Comparison of ENCODE assay signal across 8 mouse cellular contexts in the genomic region with DNA sequence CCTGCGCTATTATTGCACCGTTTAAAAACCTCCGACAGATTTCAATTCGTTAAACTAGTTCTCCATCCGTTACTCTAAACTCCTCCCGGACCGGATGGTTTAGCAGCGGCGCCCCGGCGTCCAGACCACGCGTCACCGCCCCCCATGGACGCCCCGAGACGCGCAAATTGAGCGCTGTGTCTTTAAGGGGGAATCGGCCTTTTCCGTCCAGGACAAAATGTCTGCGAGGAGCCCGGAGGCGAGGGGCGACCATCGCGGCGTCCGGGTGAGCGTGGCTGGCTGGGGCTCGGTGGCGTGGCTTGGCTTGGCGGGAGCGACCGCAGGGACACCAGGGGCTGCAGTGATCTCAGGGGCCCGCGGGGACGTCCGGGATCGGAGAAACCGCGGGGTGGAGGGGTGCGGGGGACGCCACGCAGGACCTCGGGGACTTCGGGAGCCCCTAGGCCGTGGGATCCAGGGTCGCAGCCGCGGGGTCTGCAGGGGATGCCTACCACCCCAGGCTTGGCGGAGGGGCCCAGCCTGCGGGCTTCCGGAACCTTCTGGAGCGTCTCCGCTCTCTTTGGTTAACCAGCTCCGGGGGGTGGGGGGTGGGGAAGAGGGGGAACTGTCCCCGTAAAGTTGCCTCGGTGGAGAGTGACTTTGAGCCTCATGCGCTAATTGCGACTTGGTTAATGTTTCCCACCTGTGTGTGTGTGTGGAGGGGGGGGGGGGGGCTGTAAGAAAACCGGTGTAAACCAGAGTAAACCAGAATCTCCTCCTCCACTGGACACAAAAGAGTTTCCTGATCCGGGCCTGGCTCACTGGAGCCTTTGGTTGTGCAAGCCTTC. TPM values are rescaled to one million over a fixed set of nuclear protein-coding genes. Genes with fewer than 3 reads are reported as not detected.
A peak's percentile ranks its signal among the peaks of the same experiment; 100 is the strongest.
DNase-seq lines count a peak whose midpoint lies in the region; ATAC-seq and TF ChIP-seq lines count a peak whose summit lies in the region.

No protein-coding gene starts in this region.

- no peaks in the 10 kb centered on the region for H3K27me3 ChIP-seq in forebrain, embryonic 13.5 days
- no peaks in the 10 kb centered on the region for H3K27me3 ChIP-seq in lung, postnatal 0 days (replicated peaks; ENCODE audit: insufficient read depth, low read length)

- peaks cover 34% of the 10 kb centered on the region for H3K4me1 ChIP-seq in forebrain, embryonic 13.5 days
- H3K4me1 ChIP-seq in lung, postnatal 0 days (ENCODE audit: insufficient read depth, low read depth, low read length): peaks cover 11% of the 10 kb centered on the region

- ATAC-seq in forebrain, embryonic 13.5 days: peak; percentile 69
- peak; percentile 82 for ATAC-seq in lung, postnatal 0 days

- TF ChIP-seq CTCF in layer of hippocampus, adult 2 months (conservative IDR thresholded peaks at IDR 0.05): no peak
- TF ChIP-seq CTCF in lung, postnatal 0 days (IDR thresholded peaks at IDR 0.05): no peak

- TF ChIP-seq EP300 in lung, postnatal 0 days (IDR thresholded peaks at IDR 0.05): no peak

- H3K27ac ChIP-seq in forebrain, embryonic 13.5 days: peak overlapping the region; percentile 95
- H3K27ac ChIP-seq in layer of hippocampus, adult 2 months: peak overlapping the region; percentile 97
- H3K27ac ChIP-seq in lung, postnatal 0 days (ENCODE audit: low read length): peak overlapping the region; percentile 97

- H3K9ac ChIP-seq in forebrain, embryonic 13.5 days: peak overlapping the region; percentile 98
- H3K9ac ChIP-seq in lung, postnatal 0 days (replicated peaks; ENCODE audit: low read depth): peak overlapping the region; percentile 97

- no peaks in the 10 kb centered on the region for H3K36me3 ChIP-seq in forebrain, embryonic 13.5 days (ENCODE audit: poor library complexity, severe bottlenecking)
- H3K36me3 ChIP-seq in lung, postnatal 0 days (ENCODE audit: insufficient read depth, low read length): no peaks in the 10 kb centered on the region

- peak overlapping the region; percentile 82 for H3K4me2 ChIP-seq in forebrain, embryonic 13.5 days
- H3K4me2 ChIP-seq in lung, postnatal 0 days (replicated peaks; ENCODE audit: low read depth, low read length): peak overlapping the region; percentile 94

- intact Hi-C loops in heart, postnatal 25 days (cut with DNase I): loop anchor here (2.0 kb wide), 1 partner anchor 50 kb away; the partner anchor contains the start of gene Aggf1

- whole genome bisulfite sequencing in forebrain, embryonic 13.5 days: under 1% methylated on average over 63 of the region's 63 CpGs
- WGBS in lung, postnatal 0 days: under 1% methylated on average over 50 of the region's 63 CpGs

- peak; percentile 51 for DNase-seq in CD4-positive, CD25-positive, alpha-beta regulatory T cell, adult 2 months (ENCODE audit: low read depth, low spot score)
- peak; percentile 76 for DNase-seq in brain, adult 2 months (ENCODE audit: low read depth, low spot score)
- DNase-seq in heart, postnatal 25 days (ENCODE audit: low spot score): peak; percentile 52
- DNase-seq in layer of hippocampus, adult 2 months (ENCODE audit: low spot score in 2 of 2): peak; percentile 63 to 65
- DNase-seq in lung, postnatal 0 days (ENCODE audit: low spot score): peak; percentile 92
- DNase-seq in ovary, postnatal 14 days (ENCODE audit: low spot score): peak; percentile 72
- DNase-seq in thymus, postnatal 25 days: peak; percentile 64

- H3K4me3 ChIP-seq in forebrain, embryonic 13.5 days: peak overlapping the region; percentile 82
- peak overlapping the region; percentile 72 for H3K4me3 ChIP-seq in layer of hippocampus, adult 2 months
- H3K4me3 ChIP-seq in lung, postnatal 0 days (ENCODE audit: low read depth, low read length): peak overlapping the region; percentile 94

- H3K9me3 ChIP-seq in forebrain, embryonic 13.5 days (replicated peaks): no peaks in the 10 kb centered on the region
- H3K9me3 ChIP-seq in lung, postnatal 0 days (ENCODE audit: low read length): no peaks in the 10 kb centered on the region

RNA-seq across cellular contexts. Expression of gene Zbed3, which starts 1.9 kb away (rescaled TPM):
- 49.7 and 53.6 TPM in 2 replicates for polyA plus RNA-seq in forebrain, embryonic 13.5 days (2015; fragmentation: Nextera tagmentation; extraction: Ambion mirVana)
- total RNA-seq in heart, postnatal 25 days (2021): 10 to 100 TPM; 15.1 to 16.2 TPM
- 10 to 100 TPM; 14.0 to 16.5 TPM for total RNA-seq in layer of hippocampus, adult 2 months (2021)
- 26.1 and 27.2 TPM in 2 replicates for polyA plus RNA-seq in lung, postnatal 0 days (2015; fragmentation: Nextera tagmentation; extraction: Ambion mirVana)

RNA-seq across cellular contexts. Expression of gene Aggf1, which starts 49.9 kb away (rescaled TPM):
- polyA plus RNA-seq in forebrain, embryonic 13.5 days (2015; fragmentation: Nextera tagmentation; extraction: Ambion mirVana): 41.7 and 42.0 TPM in 2 replicates
- 10 to 100 TPM; 19.2 to 21.4 TPM for total RNA-seq in heart, postnatal 25 days (2021)
- 10 to 100 TPM; 46.4 to 51.4 TPM for total RNA-seq in layer of hippocampus, adult 2 months (2021)
- polyA plus RNA-seq in lung, postnatal 0 days (2015; fragmentation: Nextera tagmentation; extraction: Ambion mirVana): 24.2 and 25.8 TPM in 2 replicates

Comparison
In these comparisons a context has a peak if more than half of its experiments do, and no peak if none do; other contexts are left out.
1. Peak in every context shown above with its lines: DNase-seq, ATAC-seq, H3K4me3 ChIP-seq and H3K27ac ChIP-seq.